ENCODE assay signal across 9 mouse cellular contexts in genomic region chr12:112457839-112458238, GRCm38 (mm10). TPM values are rescaled to one million over a fixed set of nuclear protein-coding genes. Genes with fewer than 3 reads are reported as not detected.
DNase-seq lines count a peak whose midpoint lies in the region; ATAC-seq and TF ChIP-seq lines count a peak whose summit lies in the region.
"Had no signal": no experiment of that assay in that cellular context is flagged by ENCODE, and none has a peak within 500 bp of the region (broad histone marks: within the 10 kb centered on the region; RNA-seq: fewer than 3 reads in every experiment).

No protein-coding gene starts in this region.

- no peaks in the 10 kb centered on the region for H3K27me3 ChIP-seq in hindbrain, postnatal 0 days (ENCODE audit: insufficient read depth, low read length)
- H3K27me3 ChIP-seq in midbrain, embryonic 13.5 days, result peaks cover 15% of the 10 kb centered on the region
- no peaks in the 10 kb centered on the region for H3K27me3 ChIP-seq in stomach, postnatal 0 days (ENCODE audit: control insufficient read depth, insufficient read depth, low read length)

- H3K4me3 ChIP-seq in hindbrain, postnatal 0 days (ENCODE audit: low read length), result no peak overlapping the region
- no peak overlapping the region for H3K4me3 ChIP-seq in midbrain, embryonic 13.5 days (replicated peaks)
- H3K4me3 ChIP-seq in stomach, postnatal 0 days (ENCODE audit: low read depth, low read length), result no peak overlapping the region
- H3K4me3 ChIP-seq: limb, embryonic 12.5 days had no signal

- no peak overlapping the region for H3K9ac ChIP-seq in hindbrain, postnatal 0 days (replicated peaks; ENCODE audit: low read length)
- no peak overlapping the region for H3K9ac ChIP-seq in midbrain, embryonic 13.5 days (replicated peaks)
- H3K9ac ChIP-seq in stomach, postnatal 0 days (ENCODE audit: low read length), result no peak overlapping the region
- H3K9ac ChIP-seq: limb, embryonic 12.5 days had no signal

- H3K4me1 ChIP-seq in hindbrain, postnatal 0 days (ENCODE audit: insufficient read depth, low read length), result peaks cover 5% of the 10 kb centered on the region; the same call in 1 of the 2 replicates
- peaks cover 21% of the 10 kb centered on the region for H3K4me1 ChIP-seq in midbrain, embryonic 13.5 days (replicated peaks)
- H3K4me1 ChIP-seq in stomach, postnatal 0 days (replicated peaks; ENCODE audit: control insufficient read depth, insufficient read depth), result no peaks in the 10 kb centered on the region

- H3K4me2 ChIP-seq in hindbrain, postnatal 0 days (ENCODE audit: low read depth, low read length), result no peak overlapping the region
- H3K4me2 ChIP-seq in midbrain, embryonic 13.5 days (replicated peaks), result no peak overlapping the region
- H3K4me2 ChIP-seq in stomach, postnatal 0 days (replicated peaks; ENCODE audit: low read depth), result no peak overlapping the region
- H3K4me2 ChIP-seq: limb, embryonic 12.5 days had no signal

- peak; percentile 79 to 89 for DNase-seq in cerebellum, postnatal 10 days
- DNase-seq in cerebellum, adult 8-10 months, result no peak
- DNase-seq in brain, embryonic 18.5 days (ENCODE audit: low read depth, low spot score), result peak; percentile 80
- peak; percentile 79 for DNase-seq in hindbrain, postnatal 0 days (ENCODE audit: low spot score)
- DNase-seq in ovary, postnatal 10 days (ENCODE audit: low spot score), result no peak
- DNase-seq in stomach, postnatal 0 days (ENCODE audit: low spot score), result no peak

- 0 out of 2 replicates have a peak, but pooled peaks have one; percentile 1 for TF ChIP-seq CTCF in hindbrain, postnatal 0 days (IDR thresholded peaks at IDR 0.05; ENCODE audit: low read depth)
- no peak for TF ChIP-seq CTCF in stomach, postnatal 0 days (IDR thresholded peaks at IDR 0.05; ENCODE audit: low read depth)

- TF ChIP-seq EP300 in stomach, postnatal 0 days (optimal IDR thresholded peaks at IDR 0.05), result no peak

- WGBS in hindbrain, postnatal 0 days, result 16% methylated on average over 4 of the region's 4 CpGs
- WGBS in midbrain, embryonic 13.5 days, result 11% methylated on average over 4 of the region's 4 CpGs
- 51% methylated on average over 4 of the region's 4 CpGs for WGBS in stomach, postnatal 0 days

- ATAC-seq in hindbrain, postnatal 0 days, result peak; percentile 82
- peak; percentile 73 for ATAC-seq in midbrain, embryonic 13.5 days
- no peak for ATAC-seq in megakaryocyte-erythroid progenitor cell, adult 5-6 weeks (replicated peaks; ENCODE audit: low FRiP score, low TSS enrichment, poor library complexity, severe bottlenecking)
- no peak for ATAC-seq in stomach, postnatal 0 days (ENCODE audit: low FRiP score, low TSS enrichment)

- H3K27ac ChIP-seq in hindbrain, postnatal 0 days, result no peak overlapping the region
- no peak overlapping the region for H3K27ac ChIP-seq in midbrain, embryonic 13.5 days
- H3K27ac ChIP-seq in stomach, postnatal 0 days (replicated peaks), result no peak overlapping the region
- H3K27ac ChIP-seq: limb, embryonic 12.5 days had no signal

- H3K9me3 ChIP-seq in hindbrain, postnatal 0 days (ENCODE audit: low read length), result no peaks in the 10 kb centered on the region
- H3K9me3 ChIP-seq in midbrain, embryonic 13.5 days, result no peaks in the 10 kb centered on the region
- H3K9me3 ChIP-seq in stomach, postnatal 0 days (ENCODE audit: control insufficient read depth, low read length), result no peaks in the 10 kb centered on the region
- H3K9me3 ChIP-seq: limb, embryonic 12.5 days had no signal

- no peaks in the 10 kb centered on the region for H3K36me3 ChIP-seq in hindbrain, postnatal 0 days (ENCODE audit: insufficient read depth, low read length)
- no peaks in the 10 kb centered on the region for H3K36me3 ChIP-seq in midbrain, embryonic 13.5 days
- H3K36me3 ChIP-seq in stomach, postnatal 0 days (ENCODE audit: control insufficient read depth, insufficient read depth, low read length), result no peaks in the 10 kb centered on the region
- H3K36me3 ChIP-seq: limb, embryonic 12.5 days had no signal

RNA-seq across cellular contexts. Expression of gene A530016L24Rik, which starts 31.4 kb away (rescaled TPM):
- not detected in 2 replicates for total RNA-seq in hindbrain, postnatal 0 days (2014; rRNA removed)
- 0.11 TPM in 1 of 2 replicates, not detected in the other for polyA plus RNA-seq in hindbrain, postnatal 0 days (2015; fragmentation: Nextera tagmentation; extraction: Ambion mirVana)
- polyA plus RNA-seq in midbrain, embryonic 13.5 days (2015; fragmentation: Nextera tagmentation; extraction: Ambion mirVana), result 0.09 and 0.15 TPM in 2 replicates
- total RNA-seq in megakaryocyte-erythroid progenitor cell, adult 5-6 weeks (2014; fragmentation: Nextera tagmentation), result not detected in 2 replicates
- total RNA-seq in megakaryocyte-erythroid progenitor cell, adult 5-6 weeks (2017), result not detected in 2 replicates
- polyA plus RNA-seq in stomach, postnatal 0 days (2015; fragmentation: Nextera tagmentation; extraction: Ambion mirVana), result not detected in 2 replicates
- polyA plus RNA-seq: limb, embryonic 12.5 days had no signal

RNA-seq across cellular contexts. Expression of gene Tmem179, which starts 58.7 kb away (rescaled TPM):
- total RNA-seq in hindbrain, postnatal 0 days (2014; rRNA removed), result 134 and 141 TPM in 2 replicates
- 94.1 and 96.2 TPM in 2 replicates for polyA plus RNA-seq in hindbrain, postnatal 0 days (2015; fragmentation: Nextera tagmentation; extraction: Ambion mirVana)
- 35.3 and 36.9 TPM in 2 replicates for polyA plus RNA-seq in midbrain, embryonic 13.5 days (2015; fragmentation: Nextera tagmentation; extraction: Ambion mirVana)
- not detected in 2 replicates for total RNA-seq in megakaryocyte-erythroid progenitor cell, adult 5-6 weeks (2014; fragmentation: Nextera tagmentation)
- not detected in 2 replicates for total RNA-seq in megakaryocyte-erythroid progenitor cell, adult 5-6 weeks (2017)
- polyA plus RNA-seq in stomach, postnatal 0 days (2015; fragmentation: Nextera tagmentation; extraction: Ambion mirVana), result 1.5 and 1.7 TPM in 2 replicates

Comparison
In these comparisons a context has a peak if more than half of its experiments do, and no peak if none do; other contexts are left out.
1. DNase-seq: peak in cerebellum, postnatal 10 days (2 of 2), brain, embryonic 18.5 days (single experiment) and hindbrain, postnatal 0 days (single experiment); none in cerebellum, adult 8-10 months (single experiment), ovary, postnatal 10 days (single experiment) and stomach, postnatal 0 days (single experiment).
2. ATAC-seq: peak in hindbrain, postnatal 0 days (single experiment) and midbrain, embryonic 13.5 days (single experiment); none in megakaryocyte-erythroid progenitor cell, adult 5-6 weeks (single experiment) and stomach, postnatal 0 days (single experiment).
3. RNA of gene Tmem179, which starts 58.7 kb away (polyA plus RNA-seq): 94.1 to 96.2 TPM in hindbrain, postnatal 0 days and 35.3 to 36.9 TPM in midbrain, embryonic 13.5 days; 1.5 to 1.7 TPM in stomach, postnatal 0 days; every median in the first group is over 10 times any median in the second.